ENCODE assay signal across 8 mouse cellular contexts in the genomic region with DNA sequence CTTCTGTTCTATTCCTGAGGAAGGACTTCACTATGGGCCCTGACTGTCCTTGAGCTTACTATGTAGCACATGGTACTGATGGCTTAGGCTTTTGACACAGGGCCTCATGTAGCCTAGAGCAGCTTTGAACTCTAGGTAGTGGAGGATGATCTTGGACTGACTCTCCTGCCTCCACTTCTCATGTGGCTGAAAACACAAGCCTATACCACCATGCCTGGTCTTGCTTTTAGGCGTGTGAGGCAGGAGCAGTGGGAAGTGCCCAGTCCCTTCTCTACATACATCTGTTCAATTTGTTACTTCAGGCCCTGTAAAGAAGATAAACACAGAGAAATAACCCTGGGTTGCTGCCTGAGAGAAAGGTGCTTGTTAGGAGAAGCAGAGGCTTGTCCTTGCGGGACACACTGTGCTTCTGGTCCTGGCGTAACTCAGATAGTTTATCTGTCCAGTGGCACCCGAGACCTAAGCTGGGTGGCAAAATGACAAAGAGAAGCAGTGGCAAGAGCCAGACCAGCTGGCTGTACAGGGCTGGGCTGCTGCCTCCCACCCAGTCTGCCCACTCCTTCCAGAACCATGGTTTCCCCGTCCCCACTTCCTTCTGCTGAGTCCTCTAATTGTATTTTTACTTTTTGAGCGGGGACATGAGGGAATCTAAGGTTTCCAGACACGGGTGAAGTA. TPM values are rescaled to one million over a fixed set of nuclear protein-coding genes. Genes with fewer than 3 reads are reported as not detected.
A peak's percentile ranks its signal among the peaks of the same experiment; 100 is the strongest.
DNase-seq lines count a peak whose midpoint lies in the region; ATAC-seq and TF ChIP-seq lines count a peak whose summit lies in the region.

No protein-coding gene starts in this region.

- no peak overlapping the region for H3K4me2 ChIP-seq in limb, embryonic 12.5 days
- no peak overlapping the region for H3K4me2 ChIP-seq in limb, embryonic 14.5 days (replicated peaks; ENCODE audit: low read depth, low read length, severe bottlenecking)

- no peak overlapping the region for H3K9ac ChIP-seq in limb, embryonic 12.5 days (replicated peaks)
- no peak overlapping the region for H3K9ac ChIP-seq in limb, embryonic 14.5 days (ENCODE audit: low read depth, low read length, severe bottlenecking)

- H3K9me3 ChIP-seq in limb, embryonic 12.5 days = no peaks in the 10 kb centered on the region
- H3K9me3 ChIP-seq in limb, embryonic 10.5 days (replicated peaks) = no peaks in the 10 kb centered on the region
- H3K9me3 ChIP-seq in limb, embryonic 14.5 days (ENCODE audit: control insufficient read depth, low read length) = no peaks in the 10 kb centered on the region

- no peak for DNase-seq in limb, embryonic 10.5 days (ENCODE audit: low spot score)
- peak; percentile 63 for DNase-seq in gastrocnemius, postnatal 25 days
- no peak for DNase-seq in limb, embryonic 14.5 days (ENCODE audit: low spot score)
- peak; percentile 74 for DNase-seq in skeletal muscle tissue, adult 2 months (ENCODE audit: low read depth, low spot score)
- DNase-seq in T-cell, adult 2 months (ENCODE audit: low spot score) = no peak
- no peak for DNase-seq in Muller cell, postnatal 12 days (ENCODE audit: inconsistent ontology term)
- no peak for DNase-seq in adrenal gland, postnatal 10 days

- no peaks in the 10 kb centered on the region for H3K27me3 ChIP-seq in limb, embryonic 12.5 days
- H3K27me3 ChIP-seq in limb, embryonic 10.5 days (ENCODE audit: low read depth, poor library complexity, severe bottlenecking) = no peaks in the 10 kb centered on the region
- no peaks in the 10 kb centered on the region for H3K27me3 ChIP-seq in limb, embryonic 14.5 days (ENCODE audit: control insufficient read depth, insufficient read depth, low read length)

- no peak for ATAC-seq in limb, embryonic 12.5 days (ENCODE audit: insufficient number of reproducible peaks, insufficient read depth, low FRiP score, low TSS enrichment, low read depth)
- ATAC-seq in limb, embryonic 14.5 days (ENCODE audit: low FRiP score, low read depth) = no peak

- TF ChIP-seq POLR2A in limb, embryonic 14.5 days (IDR thresholded peaks at IDR 0.05; ENCODE audit: borderline replicate concordance, extremely low read depth, insufficient read depth, insufficient read length) = no peak

- H3K36me3 ChIP-seq in limb, embryonic 12.5 days = no peaks in the 10 kb centered on the region
- no peaks in the 10 kb centered on the region for H3K36me3 ChIP-seq in limb, embryonic 10.5 days
- H3K36me3 ChIP-seq in limb, embryonic 14.5 days (ENCODE audit: control insufficient read depth, insufficient read depth, low read length) = no peaks in the 10 kb centered on the region

- peak overlapping the region; percentile 56; the same call in 1 of the 2 replicates for H3K27ac ChIP-seq in limb, embryonic 12.5 days
- H3K27ac ChIP-seq in limb, embryonic 10.5 days = no peak overlapping the region
- peak overlapping the region; percentile 58; the same call in 1 of the 2 replicates for H3K27ac ChIP-seq in limb, embryonic 14.5 days (replicated peaks; ENCODE audit: low read depth, low read length)

- H3K4me3 ChIP-seq in limb, embryonic 12.5 days (replicated peaks) = no peak overlapping the region
- H3K4me3 ChIP-seq in limb, embryonic 10.5 days = no peak overlapping the region
- H3K4me3 ChIP-seq in limb, embryonic 14.5 days (replicated peaks; ENCODE audit: low read length) = no peak overlapping the region

- H3K4me1 ChIP-seq in limb, embryonic 12.5 days (replicated peaks) = peaks cover 13% of the 10 kb centered on the region; the same call in 1 of the 2 replicates
- H3K4me1 ChIP-seq in limb, embryonic 10.5 days = no peaks in the 10 kb centered on the region
- H3K4me1 ChIP-seq in limb, embryonic 14.5 days (ENCODE audit: control insufficient read depth, insufficient read depth, low read length) = peaks cover 18% of the 10 kb centered on the region

- WGBS in limb, embryonic 12.5 days = 69% methylated on average over 7 of the region's 7 CpGs
- WGBS in limb, embryonic 10.5 days = 82% methylated on average over 7 of the region's 7 CpGs
- 61% methylated on average over 7 of the region's 7 CpGs for WGBS in limb, embryonic 14.5 days

RNA-seq across cellular contexts. Expression of a gene that starts 14.9 kb away (rescaled TPM):
- polyA plus RNA-seq in limb, embryonic 12.5 days (2016; fragmentation: Nextera tagmentation; extraction: Ambion mirVana) = 408 and 461 TPM in 2 replicates
- 481 and 493 TPM in 2 replicates for polyA plus RNA-seq in limb, embryonic 10.5 days (2016; fragmentation: Nextera tagmentation; extraction: Ambion mirVana)
- total RNA-seq in gastrocnemius, postnatal 25 days (2021) = 100 to 1,000 TPM; 113 to 118 TPM
- polyA plus RNA-seq in limb, embryonic 14.5 days (2012; rRNA removed) = 252 and 285 TPM in 2 replicates
- polyA plus RNA-seq in limb, embryonic 14.5 days (2014; fragmentation: Nextera tagmentation; extraction: Ambion mirVana) = 352 and 392 TPM in 2 replicates
- 100 to 1,000 TPM; 225 to 245 TPM for total RNA-seq in adrenal gland, postnatal 10 days (2021)

RNA-seq across cellular contexts. Expression of a gene that starts 40.1 kb away (rescaled TPM):
- 34.0 TPM in 2 replicates for polyA plus RNA-seq in limb, embryonic 12.5 days (2016; fragmentation: Nextera tagmentation; extraction: Ambion mirVana)
- 20.2 and 25.9 TPM in 2 replicates for polyA plus RNA-seq in limb, embryonic 10.5 days (2016; fragmentation: Nextera tagmentation; extraction: Ambion mirVana)
- 10 to 100 TPM; 12.3 to 16.4 TPM for total RNA-seq in gastrocnemius, postnatal 25 days (2021)
- polyA plus RNA-seq in limb, embryonic 14.5 days (2012; rRNA removed) = 44.9 and 59.8 TPM in 2 replicates
- 15.3 and 18.4 TPM in 2 replicates for polyA plus RNA-seq in limb, embryonic 14.5 days (2014; fragmentation: Nextera tagmentation; extraction: Ambion mirVana)
- 10 to 100 TPM; 42.4 to 42.7 TPM for total RNA-seq in adrenal gland, postnatal 10 days (2021)

Comparison
In these comparisons a context has a peak if more than half of its experiments do, and no peak if none do; other contexts are left out.
1. DNase-seq: peak in gastrocnemius, postnatal 25 days (single experiment) and skeletal muscle tissue, adult 2 months (single experiment); none in limb, embryonic 10.5 days (single experiment), limb, embryonic 14.5 days (single experiment), T-cell, adult 2 months (single experiment), Muller cell, postnatal 12 days (single experiment) and adrenal gland, postnatal 10 days (single experiment).